Mouse (Mus musculus) lung, adult 2 months (tissue): ENCODE measurements at regions not wholly inside any gene's neighbourhood (a gene's known extent, or its start where the extent isn't known, plus 50 kb on each side); places are given as distances from the start of the nearest gene placed in this dataset.

Experiments used
- DNase-seq: peaks from one replicate; pipeline ENCODE4 v3.0.0; 2022
- H3K4me1 ChIP-seq: fragments of 200-500 bp; 2 replicates; pipeline ENCODE4 v1.6.1; 2011; ENCODE audit warnings: low read length; ENCODE audit not compliant: control insufficient read depth, insufficient read depth
- H3K4me3 ChIP-seq: fragments of 200-500 bp; replicated peaks from 2 replicates; pipeline ENCODE3; 2011; ENCODE audit warnings: low read depth, mild to moderate bottlenecking, control low read depth, low read length; ENCODE audit errors: extremely low read depth
- CTCF ChIP-seq: fragments of 200-500 bp; IDR thresholded peaks from 2 replicates; pipeline ENCODE4 v1.5.1; 2011; ENCODE audit warnings: mild to moderate bottlenecking, low read length, control low read depth; ENCODE audit not compliant: insufficient read depth
- POLR2A ChIP-seq: fragments of 200-500 bp; IDR thresholded peaks from 2 replicates; pipeline ENCODE4 v1.6.1; 2011; ENCODE audit warnings: low read depth, mild to moderate bottlenecking, control low read depth, low read length, borderline replicate concordance; ENCODE audit errors: extremely low read depth
- WGBS: fragments of 180-500 bp; shearing (Covaris S2); methylation state at CpG from one replicate; pipeline ENCODE4 v1.1.7; 2018; 5-methylcytosine and 5-hydroxymethylcytosine counted together

DNA sequence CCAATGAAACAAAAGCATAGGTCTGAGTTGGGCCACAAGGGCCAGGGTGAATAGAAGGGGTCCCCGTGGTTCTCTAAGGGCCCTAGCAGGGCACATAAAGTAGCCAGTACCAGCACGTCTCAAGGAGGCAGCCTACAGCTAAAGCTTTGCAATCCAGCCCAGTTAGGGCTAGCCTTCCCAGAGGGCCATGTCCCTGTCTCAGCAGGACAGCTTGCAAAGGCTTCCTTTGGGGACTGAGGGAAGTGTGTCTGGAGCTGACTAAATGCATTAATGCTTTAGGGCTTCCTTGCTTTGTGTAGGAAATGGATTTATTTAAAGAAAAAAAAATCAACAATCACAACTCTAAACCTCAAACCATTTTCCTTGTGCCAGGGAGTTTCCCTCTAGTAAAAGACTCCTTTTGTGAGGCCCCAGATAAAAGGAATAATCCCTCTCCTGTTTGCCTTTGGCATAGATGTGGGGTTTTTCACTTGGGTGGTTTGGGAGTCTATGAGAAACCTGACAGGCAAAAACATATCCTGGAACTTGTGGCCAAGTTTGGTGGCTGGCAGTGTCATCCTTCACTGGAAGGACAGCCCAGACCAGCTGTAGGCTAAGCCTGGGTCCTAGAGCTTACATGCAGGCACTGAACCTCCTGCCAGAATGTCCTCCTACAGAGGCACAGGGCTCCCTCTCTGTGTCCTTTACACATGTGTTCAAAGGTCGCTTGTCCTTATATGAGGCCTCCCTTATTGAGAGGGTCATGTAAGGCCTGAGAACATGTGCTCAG, 197.7 kb upstream of the Cxcr4 start:
- no peak for DNase-seq
- Histone ChIP-seq H3K4me3 (no peak overlapping the region), H3K4me1 (no peaks in the 10 kb centered on the region)
- TF ChIP-seq CTCF (no peak), POLR2A (no peak)
- WGBS, result 82% methylated on average over 3 of the region's 3 CpGs

DNA sequence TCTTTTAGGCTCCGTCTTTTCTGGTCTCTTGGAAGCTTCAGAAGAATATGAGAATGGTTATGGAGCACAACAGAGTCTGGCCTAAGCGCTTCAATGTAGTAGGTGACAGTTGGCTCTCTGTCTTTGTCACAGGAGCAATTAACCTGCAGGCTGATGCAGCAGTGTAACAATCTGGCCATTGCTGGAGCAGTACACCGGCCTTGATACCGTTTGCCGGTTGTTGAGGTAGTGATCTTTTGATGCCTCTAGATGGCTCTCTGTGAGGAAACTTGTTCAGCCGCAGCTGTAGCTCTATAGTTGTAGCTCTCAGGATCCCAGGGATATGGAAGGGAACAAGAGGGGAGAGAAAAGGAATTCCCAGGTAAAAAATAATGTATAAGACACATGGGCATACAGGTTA, 196.1 kb upstream of the Cxcr4 start:
- DNase-seq, result no peak
- WGBS, result 62% methylated on average over 6 of the region's 6 CpGs
- no peak for TF ChIP-seq POLR2A
- no peak for TF ChIP-seq CTCF
- Histone ChIP-seq H3K4me3 (no peak overlapping the region), H3K4me1 (no peaks in the 10 kb centered on the region)

GRCm38 (mm10) chr1:128786941-128787569, 195.0 kb upstream of the Cxcr4 start:
- WGBS, result 60% methylated on average over 14 of the region's 14 CpGs
- Histone ChIP-seq H3K4me3 (no peak overlapping the region), H3K4me1 (no peaks in the 10 kb centered on the region)
- DNase-seq, result no peak
- no peak for TF ChIP-seq POLR2A
- no peak for TF ChIP-seq CTCF

DNA sequence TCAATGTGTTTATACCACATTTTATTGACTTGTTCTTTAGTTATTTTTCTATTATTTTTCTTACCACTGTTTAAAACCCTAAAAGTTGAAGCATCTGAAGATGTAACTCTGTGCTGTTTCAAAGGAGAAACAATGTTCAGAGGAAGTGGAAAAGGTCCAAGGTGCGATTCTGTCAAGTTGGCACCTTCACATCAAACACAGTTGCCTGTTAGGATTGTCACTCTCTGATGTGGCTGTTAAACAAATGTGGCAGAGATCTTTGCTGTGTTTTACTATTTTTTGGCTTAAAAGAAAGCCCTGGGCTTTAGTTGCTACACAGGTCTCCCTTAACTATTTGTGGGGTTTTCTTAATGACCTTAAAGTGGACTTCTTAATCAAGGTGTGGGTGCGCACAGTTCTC, 190.2 kb upstream of the Cxcr4 start:
- no peak for DNase-seq
- 74% methylated on average over 2 of the region's 2 CpGs for WGBS
- TF ChIP-seq CTCF (no peak), POLR2A (no peak)
- Histone ChIP-seq H3K4me3 (no peak overlapping the region), H3K4me1 (no peaks in the 10 kb centered on the region)

DNA sequence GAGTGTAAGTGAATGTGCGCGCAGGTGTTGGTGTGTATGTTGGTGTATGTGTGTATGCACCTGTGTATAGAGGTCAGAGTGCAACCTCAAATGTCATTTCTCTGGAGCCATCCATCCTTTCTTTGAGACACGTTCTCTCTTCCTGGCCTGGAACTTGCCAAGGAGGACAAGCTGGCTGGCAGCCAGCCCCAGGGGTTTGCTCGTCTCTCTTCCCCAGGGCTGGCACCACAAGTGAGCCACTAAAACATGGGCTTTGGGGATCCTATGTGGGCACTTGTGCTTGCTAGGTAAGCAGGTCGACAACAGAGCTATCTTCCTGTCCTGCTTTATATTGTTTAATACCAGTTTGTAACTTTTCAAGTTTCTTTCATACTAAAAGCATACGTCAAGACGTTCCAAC, 189.8 kb upstream of the Cxcr4 start:
- Histone ChIP-seq H3K4me3 (no peak overlapping the region), H3K4me1 (no peaks in the 10 kb centered on the region)
- no peak for TF ChIP-seq CTCF
- TF ChIP-seq POLR2A, result no peak
- WGBS, result 56% methylated on average over 7 of the region's 7 CpGs
- DNase-seq, result no peak

- 86% methylated on average over 4 of the region's 4 CpGs for WGBS
- DNase-seq, result no peak
- Histone ChIP-seq H3K4me3 (no peak overlapping the region), H3K4me1 (no peaks in the 10 kb centered on the region)
- no peak for TF ChIP-seq CTCF
- TF ChIP-seq POLR2A, result no peak
Observed at GRCm38 (mm10) chr1:128781311-128781710, 189.2 kb upstream of the Cxcr4 start.

- Histone ChIP-seq H3K4me1 (no peaks in the 10 kb centered on the region), H3K4me3 (no peak overlapping the region)
- no peak for DNase-seq
- 84% methylated on average over 5 of the region's 5 CpGs for WGBS
- TF ChIP-seq POLR2A (no peak), CTCF (no peak)
Observed at GRCm38 (mm10) chr1:128779586-128780158, 187.6 kb upstream of the Cxcr4 start.

- Histone ChIP-seq H3K4me3 (no peak overlapping the region), H3K4me1 (no peaks in the 10 kb centered on the region; the same call in 1 of the 2 replicates)
- no peak for DNase-seq
- TF ChIP-seq POLR2A (no peak), CTCF (no peak)
- 84% methylated on average over 3 of the region's 3 CpGs for whole genome bisulfite sequencing
Observed at GRCm38 (mm10) chr1:128772440-128772839, 180.3 kb upstream of the Cxcr4 start.

DNA sequence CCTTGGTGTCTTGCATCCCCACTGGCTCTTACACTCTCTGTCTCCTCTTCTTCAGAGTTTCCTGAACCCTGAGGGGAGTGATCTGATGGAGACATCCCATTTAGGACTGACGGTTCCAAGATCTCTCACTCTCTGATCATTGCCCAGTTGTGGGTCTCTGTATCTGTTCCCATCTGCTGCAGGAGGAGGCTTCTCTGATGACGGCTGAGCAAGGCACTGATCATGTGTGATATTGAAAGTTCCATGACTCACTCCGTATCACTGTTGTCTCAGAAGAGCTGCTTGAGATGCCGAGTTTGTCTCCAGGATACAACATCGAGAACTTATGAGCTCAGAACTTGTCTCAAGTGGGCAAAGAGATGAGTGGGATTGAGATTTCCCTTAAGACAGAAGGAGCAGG, 178.7 kb upstream of the Cxcr4 start:
- 89% methylated on average over 5 of the region's 5 CpGs for WGBS
- DNase-seq, result no peak
- no peak overlapping the region for H3K4me3 ChIP-seq
- H3K4me1 ChIP-seq, result peaks cover 2% of the 10 kb centered on the region; the same call in 1 of the 2 replicates
- TF ChIP-seq CTCF, result no peak
- TF ChIP-seq POLR2A, result no peak

GRCm38 (mm10) chr1:128767991-128768390, 175.9 kb upstream of the Cxcr4 start:
- WGBS, result 85% methylated on average over 6 of the region's 6 CpGs
- no peak for DNase-seq
- Histone ChIP-seq H3K4me1 (peaks cover 2% of the 10 kb centered on the region; the same call in 1 of the 2 replicates), H3K4me3 (no peak overlapping the region)
- TF ChIP-seq CTCF, result no peak
- no peak for TF ChIP-seq POLR2A
